Mouse (Mus musculus) hindbrain, embryonic 12.5 days (tissue): ENCODE results near the gene 4430402I18Rik. TPM values are rescaled to one million over a fixed set of nuclear protein-coding genes. Genes with fewer than 3 reads are reported as not detected.

Experiments
- ATAC-seq: fragments of 200-750 bp; cut with Nextera tagmentation; 2 replicates; pipeline ENCODE4 v1.8.0; 2017; ENCODE audit warnings: moderate TSS enrichment; ENCODE audit not compliant: low FRiP score
- H3K27ac ChIP-seq: fragments of 300-500 bp; sonication (generic); 2 replicates; pipeline ENCODE4 v1.5.1; 2016; ENCODE audit warnings: mild to moderate bottlenecking
- H3K27me3 ChIP-seq: fragments of 300-500 bp; sonication (generic); 2 replicates; pipeline ENCODE4 v1.6.1; 2016; ENCODE audit warnings: mild to moderate bottlenecking
- H3K36me3 ChIP-seq: fragments of 300-500 bp; sonication (generic); 2 replicates; pipeline ENCODE4 v1.6.1; 2016; ENCODE audit warnings: mild to moderate bottlenecking
- H3K4me1 ChIP-seq: fragments of 300-500 bp; sonication (generic); 2 replicates; pipeline ENCODE4 v1.6.1; 2016
- H3K4me2 ChIP-seq: fragments of 300-500 bp; sonication (generic); replicated peaks from 2 replicates; pipeline ENCODE4 v1.6.1; 2016; ENCODE audit warnings: mild to moderate bottlenecking
- H3K4me3 ChIP-seq: fragments of 300-500 bp; sonication (generic); 2 replicates; pipeline ENCODE4 v1.5.1; 2016; ENCODE audit warnings: mild to moderate bottlenecking
- H3K9ac ChIP-seq: fragments of 300-500 bp; sonication (generic); 2 replicates; pipeline ENCODE4 v1.6.1; 2016; ENCODE audit warnings: mild to moderate bottlenecking, moderate library complexity
- H3K9me3 ChIP-seq: fragments of 300-500 bp; sonication (generic); replicated peaks from 2 replicates; pipeline ENCODE4 v1.6.1; 2016; ENCODE audit warnings: mild to moderate bottlenecking
- whole genome bisulfite sequencing: fragments of 180-500 bp; shearing (Covaris S2); methylation state at CpG from one replicate; pipeline ENCODE4 v1.1.7; 2016; 5-methylcytosine and 5-hydroxymethylcytosine counted together
- polyA plus RNA-seq: library from polyadenylated mRNA; unstranded; fragments of >200 nt; fragmentation: Nextera tagmentation; extraction: Ambion mirVana; gene quantifications from 2 replicates; pipeline ENCODE4 v1.2.1, GENCODE M21; 2016

4430402I18Rik gene
- polyA plus RNA-seq, 1 experiment from 2014 or later: 1.1 TPM

GRCm38 (mm10) chr19:28915602-28916250 is 51.9 kb downstream of the 4430402I18Rik start:
- Histone ChIP-seq H3K4me3 (no peak overlapping the region), H3K36me3 (no peaks in the 10 kb centered on the region), H3K9ac (no peak overlapping the region), H3K4me2 (no peak overlapping the region), H3K9me3 (no peaks in the 10 kb centered on the region), H3K27me3 (no peaks in the 10 kb centered on the region), H3K4me1 (no peaks in the 10 kb centered on the region; the same call in 1 of the 2 replicates), H3K27ac (no peak overlapping the region)
- 55% methylated on average over 2 of the region's 2 CpGs for WGBS
- no peak for ATAC-seq

GRCm38 (mm10) chr19:28914598-28914997 is 53.0 kb downstream of the 4430402I18Rik start:
- no peaks in the 10 kb centered on the region for H3K27me3 ChIP-seq
- ATAC-seq: no peak
- WGBS: 86% methylated on average over 6 of the region's 6 CpGs

GRCm38 (mm10) chr19:28908693-28909092 is 58.9 kb downstream of the 4430402I18Rik start:
- Histone ChIP-seq H3K9ac (no peak overlapping the region), H3K36me3 (no peaks in the 10 kb centered on the region), H3K9me3 (no peaks in the 10 kb centered on the region), H3K27me3 (no peaks in the 10 kb centered on the region; the same call in 1 of the 2 replicates), H3K27ac (no peak overlapping the region), H3K4me2 (no peak overlapping the region), H3K4me1 (0 out of 2 replicates have a peak, but pooled peaks cover 4% of the 10 kb centered on the region), H3K4me3 (no peak overlapping the region)
- no peak for ATAC-seq
- WGBS: 81% methylated on average over 9 of the region's 9 CpGs

More at GRCm38 (mm10) chr19:28914598-28914997, 53.0 kb downstream of the 4430402I18Rik start:
- Histone ChIP-seq H3K4me3 (no peak overlapping the region), H3K36me3 (no peaks in the 10 kb centered on the region), H3K9ac (no peak overlapping the region), H3K4me1 (peaks cover under 1% of the 10 kb centered on the region; the same call in 1 of the 2 replicates), H3K27ac (no peak overlapping the region), H3K9me3 (no peaks in the 10 kb centered on the region), H3K4me2 (no peak overlapping the region)

GRCm38 (mm10) chr19:28908186-28908585 is 59.4 kb downstream of the 4430402I18Rik start:
- WGBS: 59% methylated on average over 4 of the region's 4 CpGs
- Histone ChIP-seq H3K27me3 (no peaks in the 10 kb centered on the region; the same call in 1 of the 2 replicates), H3K4me3 (no peak overlapping the region), H3K36me3 (no peaks in the 10 kb centered on the region), H3K9ac (no peak overlapping the region), H3K9me3 (no peaks in the 10 kb centered on the region), H3K4me1 (0 out of 2 replicates have a peak, but pooled peaks cover 4% of the 10 kb centered on the region), H3K27ac (no peak overlapping the region), H3K4me2 (no peak overlapping the region)
- ATAC-seq: no peak

GRCm38 (mm10) chr19:28903536-28904119 is 64.0 kb downstream of the 4430402I18Rik start:
- 92% methylated on average over 8 of the region's 8 CpGs for WGBS
- Histone ChIP-seq H3K4me2 (no peak overlapping the region), H3K27ac (no peak overlapping the region), H3K9ac (no peak overlapping the region), H3K36me3 (no peaks in the 10 kb centered on the region), H3K4me1 (0 out of 2 replicates have a peak, but pooled peaks cover 4% of the 10 kb centered on the region), H3K9me3 (no peaks in the 10 kb centered on the region), H3K4me3 (no peak overlapping the region), H3K27me3 (no peaks in the 10 kb centered on the region; the same call in 1 of the 2 replicates)
- no peak for ATAC-seq

GRCm38 (mm10) chr19:28902806-28903205 is 64.8 kb downstream of the 4430402I18Rik start:
- no peaks in the 10 kb centered on the region for H3K9me3 ChIP-seq
- H3K9ac ChIP-seq: no peak overlapping the region
- 0 out of 2 replicates have a peak, but pooled peaks cover 4% of the 10 kb centered on the region for H3K4me1 ChIP-seq
- no peaks in the 10 kb centered on the region for H3K36me3 ChIP-seq
- ATAC-seq: no peak
- H3K4me2 ChIP-seq: no peak overlapping the region
- H3K27me3 ChIP-seq: no peaks in the 10 kb centered on the region; the same call in 1 of the 2 replicates
- WGBS: 80% methylated on average over 4 of the region's 4 CpGs
- H3K4me3 ChIP-seq: no peak overlapping the region
- H3K27ac ChIP-seq: no peak overlapping the region

- Histone ChIP-seq H3K27me3 (no peaks in the 10 kb centered on the region; the same call in 1 of the 2 replicates), H3K4me1 (0 out of 2 replicates have a peak, but pooled peaks cover 4% of the 10 kb centered on the region), H3K27ac (no peak overlapping the region), H3K4me2 (no peak overlapping the region), H3K36me3 (no peaks in the 10 kb centered on the region), H3K9me3 (no peaks in the 10 kb centered on the region), H3K9ac (no peak overlapping the region), H3K4me3 (no peak overlapping the region)
- WGBS: 59% methylated on average over 2 of the region's 2 CpGs
- no peak for ATAC-seq
Observed at GRCm38 (mm10) chr19:28902111-28902510, 65.5 kb downstream of the 4430402I18Rik start.

- ATAC-seq: no peak
- Histone ChIP-seq H3K36me3 (no peaks in the 10 kb centered on the region), H3K4me3 (no peak overlapping the region), H3K27ac (no peak overlapping the region), H3K27me3 (no peaks in the 10 kb centered on the region; the same call in 1 of the 2 replicates), H3K9ac (no peak overlapping the region), H3K4me2 (no peak overlapping the region), H3K4me1 (0 out of 2 replicates have a peak, but pooled peaks cover 4% of the 10 kb centered on the region), H3K9me3 (no peaks in the 10 kb centered on the region)
- 93% methylated on average over 2 of the region's 2 CpGs for WGBS
Observed at GRCm38 (mm10) chr19:28900771-28901170, 66.8 kb downstream of the 4430402I18Rik start.

- H3K4me1 ChIP-seq: 0 out of 2 replicates have a peak, but pooled peaks cover 7% of the 10 kb centered on the region
- no peak overlapping the region for H3K27ac ChIP-seq
- 85% methylated on average over 9 of the region's 9 CpGs for WGBS
- no peak overlapping the region for H3K4me3 ChIP-seq
- H3K27me3 ChIP-seq: no peaks in the 10 kb centered on the region
- H3K9me3 ChIP-seq: no peaks in the 10 kb centered on the region
- no peak overlapping the region for H3K4me2 ChIP-seq
- ATAC-seq: no peak
- no peak overlapping the region for H3K9ac ChIP-seq
- no peaks in the 10 kb centered on the region for H3K36me3 ChIP-seq
Observed at GRCm38 (mm10) chr19:28897497-28897896, 70.1 kb downstream of the 4430402I18Rik start.

GRCm38 (mm10) chr19:28896639-28897038 is 71.0 kb downstream of the 4430402I18Rik start:
- H3K27ac ChIP-seq: no peak overlapping the region
- H3K9me3 ChIP-seq: no peaks in the 10 kb centered on the region
- H3K9ac ChIP-seq: no peak overlapping the region
- H3K4me1 ChIP-seq: peaks cover 8% of the 10 kb centered on the region; the same call in 1 of the 2 replicates
- H3K4me2 ChIP-seq: no peak overlapping the region
- no peaks in the 10 kb centered on the region for H3K36me3 ChIP-seq
- 48% methylated on average over 1 of the region's 1 CpGs for WGBS
- ATAC-seq: no peak
- no peak overlapping the region for H3K4me3 ChIP-seq
- H3K27me3 ChIP-seq: no peaks in the 10 kb centered on the region

GRCm38 (mm10) chr19:28891864-28892263 is 75.7 kb downstream of the 4430402I18Rik start:
- Histone ChIP-seq H3K4me2 (no peak overlapping the region), H3K9ac (no peak overlapping the region), H3K9me3 (no peaks in the 10 kb centered on the region), H3K4me3 (no peak overlapping the region), H3K4me1 (peaks cover 8% of the 10 kb centered on the region; the same call in 1 of the 2 replicates), H3K36me3 (no peaks in the 10 kb centered on the region), H3K27me3 (no peaks in the 10 kb centered on the region), H3K27ac (no peak overlapping the region)
- ATAC-seq: peak; percentile 46; the same call in 1 of the 2 replicates
- 82% methylated on average over 1 of the region's 1 CpGs for WGBS

- 74% methylated on average over 5 of the region's 5 CpGs for WGBS
- no peaks in the 10 kb centered on the region for H3K9me3 ChIP-seq
- no peak overlapping the region for H3K4me2 ChIP-seq
- H3K4me1 ChIP-seq: peaks cover 8% of the 10 kb centered on the region; the same call in 1 of the 2 replicates
- no peak for ATAC-seq
- no peaks in the 10 kb centered on the region for H3K27me3 ChIP-seq
- no peak overlapping the region for H3K27ac ChIP-seq
- H3K9ac ChIP-seq: no peak overlapping the region
- H3K36me3 ChIP-seq: no peaks in the 10 kb centered on the region
- H3K4me3 ChIP-seq: no peak overlapping the region
Observed at GRCm38 (mm10) chr19:28891238-28891637, 76.4 kb downstream of the 4430402I18Rik start.
